Mouse (Mus musculus): ENCODE data around the gene Trit1.

DNA sequence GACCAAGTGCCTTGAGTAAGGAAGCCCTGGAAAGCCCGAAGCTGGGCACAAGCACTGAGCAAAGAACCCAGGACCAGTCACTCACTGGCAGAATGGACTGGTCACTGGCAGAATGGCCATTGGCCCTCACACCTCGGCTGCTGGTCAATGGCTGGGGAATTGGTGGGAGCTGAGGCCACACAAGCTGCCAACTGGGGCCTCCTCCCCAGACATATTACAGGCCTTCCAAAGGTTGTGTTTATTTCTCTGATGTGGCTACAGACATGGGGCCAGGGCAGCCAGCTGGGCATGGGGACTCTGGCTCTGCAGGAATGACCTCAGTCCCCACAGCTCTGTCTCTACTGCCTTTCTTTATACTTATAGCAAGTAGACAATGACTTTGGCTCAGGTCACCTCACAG lies 37.5 kb upstream of the Trit1 start:
- TF ChIP-seq CTCF (IDR thresholded peaks at IDR 0.05; ENCODE audit: borderline replicate concordance, insufficient read depth, low read length) (no peak), POLR2A (IDR thresholded peaks at IDR 0.05; ENCODE audit: low read depth, low read length) (no peak)

Measured in embryonic fibroblast, embryonic 13.5 days (primary cell).